Mouse (Mus musculus): Measurements from ENCODE around the gene Car6.

DNA sequence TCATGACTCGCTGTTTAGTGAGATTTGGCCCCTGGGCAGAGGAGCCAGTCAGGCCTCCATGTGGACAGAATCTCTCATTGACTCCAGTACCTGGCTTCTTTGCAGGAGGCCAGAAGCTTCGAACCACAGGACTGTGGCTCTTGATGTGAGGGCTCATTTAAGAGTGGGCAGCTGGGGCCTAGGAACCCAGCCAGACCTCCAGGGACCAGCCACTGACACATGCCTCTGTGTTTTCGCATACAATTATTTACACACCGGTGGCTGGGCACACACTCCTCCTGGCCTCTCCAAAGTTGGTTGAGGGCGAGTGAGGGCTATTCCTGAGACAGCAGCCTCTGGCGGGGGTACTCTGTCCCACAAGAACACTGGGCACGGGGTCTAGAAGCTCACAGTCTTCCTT lies 60.8 kb downstream of the Car6 start:
- TF ChIP-seq CTCF (IDR thresholded peaks at IDR 0.05; ENCODE audit: insufficient read depth, low read length) (no peak), POLR2A (IDR thresholded peaks at IDR 0.05; ENCODE audit: borderline replicate concordance, extremely low read depth, low read depth, low read length) (no peak)

Data from lung, adult 2 months (tissue).